ENCODE assay signal across 24 mouse cellular contexts in genomic region chr5:53185803-53186202, GRCm38 (mm10). TPM values are rescaled to one million over a fixed set of nuclear protein-coding genes. Genes with fewer than 3 reads are reported as not detected.
DNase-seq lines count a peak whose midpoint lies in the region; ATAC-seq and TF ChIP-seq lines count a peak whose summit lies in the region.
"Had no signal": no experiment of that assay in that cellular context is flagged by ENCODE, and none has a peak within 500 bp of the region (broad histone marks: within the 10 kb centered on the region; RNA-seq: fewer than 3 reads in every experiment).

No protein-coding gene starts in this region.

- H3K4me1 ChIP-seq in embryonic facial prominence, embryonic 15.5 days = no peaks in the 10 kb centered on the region
- H3K4me1 ChIP-seq in embryonic facial prominence, embryonic 10.5 days = no peaks in the 10 kb centered on the region
- peaks cover 15% of the 10 kb centered on the region; the same call in 1 of the 2 replicates for H3K4me1 ChIP-seq in forebrain, postnatal 0 days (ENCODE audit: insufficient read depth)
- no peaks in the 10 kb centered on the region for H3K4me1 ChIP-seq in midbrain, postnatal 0 days (ENCODE audit: insufficient read depth, low read length)
- H3K4me1 ChIP-seq: embryonic facial prominence, embryonic 12.5 days had no signal

- no peak overlapping the region for H3K4me2 ChIP-seq in embryonic facial prominence, embryonic 15.5 days (replicated peaks)
- H3K4me2 ChIP-seq in forebrain, postnatal 0 days (ENCODE audit: low read depth) = peak overlapping the region; percentile 35
- H3K4me2 ChIP-seq in midbrain, postnatal 0 days (ENCODE audit: low read depth, low read length, poor library complexity, severe bottlenecking) = peak overlapping the region; percentile 28; the same call in 1 of the 2 replicates
- H3K4me2 ChIP-seq: embryonic facial prominence, embryonic 12.5 days; heart, embryonic 15.5 days had no signal

- H3K27ac ChIP-seq in embryonic facial prominence, embryonic 15.5 days (replicated peaks) = no peak overlapping the region
- no peak overlapping the region for H3K27ac ChIP-seq in embryonic facial prominence, embryonic 10.5 days (replicated peaks)
- peak overlapping the region; percentile 28; the same call in 1 of the 2 replicates for H3K27ac ChIP-seq in left cerebral cortex, adult 2 months
- H3K27ac ChIP-seq in forebrain, postnatal 0 days (ENCODE audit: low read depth, low read length) = peak overlapping the region; percentile 3; the same call in 1 of the 2 replicates
- no peak overlapping the region for H3K27ac ChIP-seq in midbrain, postnatal 0 days (ENCODE audit: low read depth, low read length)
- H3K27ac ChIP-seq: embryonic facial prominence, embryonic 12.5 days; heart, embryonic 15.5 days; macrophage; stomach, postnatal 0 days had no signal

- 70% methylated on average over 11 of the region's 11 CpGs for WGBS in embryonic facial prominence, embryonic 15.5 days
- WGBS in embryonic facial prominence, embryonic 10.5 days = 65% methylated on average over 11 of the region's 11 CpGs
- WGBS in forebrain, postnatal 0 days = 13% methylated on average over 11 of the region's 11 CpGs
- 45% methylated on average over 11 of the region's 11 CpGs for WGBS in midbrain, postnatal 0 days

- H3K27me3 ChIP-seq in embryonic facial prominence, embryonic 15.5 days = no peaks in the 10 kb centered on the region
- no peaks in the 10 kb centered on the region for H3K27me3 ChIP-seq in embryonic facial prominence, embryonic 10.5 days (replicated peaks; ENCODE audit: low read depth, poor library complexity, severe bottlenecking)
- H3K27me3 ChIP-seq in forebrain, postnatal 0 days (ENCODE audit: insufficient read depth, low read length) = no peaks in the 10 kb centered on the region
- no peaks in the 10 kb centered on the region for H3K27me3 ChIP-seq in midbrain, postnatal 0 days (ENCODE audit: insufficient read depth, low read length)
- H3K27me3 ChIP-seq: embryonic facial prominence, embryonic 12.5 days; heart, embryonic 15.5 days had no signal

- H3K36me3 ChIP-seq in embryonic facial prominence, embryonic 15.5 days = no peaks in the 10 kb centered on the region
- H3K36me3 ChIP-seq in embryonic facial prominence, embryonic 10.5 days (replicated peaks) = no peaks in the 10 kb centered on the region
- H3K36me3 ChIP-seq in forebrain, postnatal 0 days (ENCODE audit: insufficient read depth) = 0 out of 2 replicates have a peak, but pooled peaks cover 3% of the 10 kb centered on the region
- no peaks in the 10 kb centered on the region for H3K36me3 ChIP-seq in midbrain, postnatal 0 days (ENCODE audit: insufficient read depth, low read length)
- H3K36me3 ChIP-seq: embryonic facial prominence, embryonic 12.5 days; heart, embryonic 15.5 days had no signal

- intact Hi-C loops in left cerebral cortex, adult 2 months (cut with DNase I) = no loop called here
- intact Hi-C loops in left cerebral cortex, postnatal 14 days (cut with DNase I) = no loop called here
- intact Hi-C loops in heart, postnatal 10 days (cut with DNase I) = no loop called here

- no peak for DNase-seq in embryonic facial prominence, embryonic 10.5 days (ENCODE audit: low spot score)
- DNase-seq in left cerebral cortex, adult 2 months (ENCODE audit: extremely low spot score in 1 of 2, low spot score in 2 of 2) = no peak
- DNase-seq in left cerebral cortex, postnatal 14 days (ENCODE audit: low spot score in 2 of 2) = no peak
- peak; percentile 58 for DNase-seq in forebrain, postnatal 0 days
- DNase-seq in midbrain, postnatal 0 days (ENCODE audit: low spot score) = no peak
- no peak for DNase-seq in heart, postnatal 10 days
- no peak for DNase-seq in adrenal gland, adult 8-10 months
- DNase-seq: adrenal gland, postnatal 36 days; cerebellum, adult 11-12 months; cerebellum, postnatal 10 days; gastrocnemius, adult 2 months; kidney, adult 9 months; kidney, postnatal 14 days; right cerebral cortex, postnatal 14 days; thymus, adult 2 months; thymus, postnatal 4 days had no signal

- no peak overlapping the region for H3K9ac ChIP-seq in embryonic facial prominence, embryonic 15.5 days
- H3K9ac ChIP-seq in forebrain, postnatal 0 days = peak overlapping the region; percentile 33
- H3K9ac ChIP-seq in midbrain, postnatal 0 days (replicated peaks; ENCODE audit: low read length, poor library complexity, severe bottlenecking) = no peak overlapping the region
- H3K9ac ChIP-seq: embryonic facial prominence, embryonic 12.5 days; heart, embryonic 15.5 days had no signal

- TF ChIP-seq CTCF in left cerebral cortex, adult 2 months (IDR thresholded peaks at IDR 0.05) = no peak
- TF ChIP-seq CTCF in forebrain, postnatal 0 days (IDR thresholded peaks at IDR 0.05; ENCODE audit: low read depth) = no peak
- no peak for TF ChIP-seq CTCF in midbrain, postnatal 0 days (IDR thresholded peaks at IDR 0.05)

- no peak overlapping the region for H3K4me3 ChIP-seq in embryonic facial prominence, embryonic 15.5 days (replicated peaks)
- no peak overlapping the region for H3K4me3 ChIP-seq in embryonic facial prominence, embryonic 10.5 days
- no peak overlapping the region for H3K4me3 ChIP-seq in left cerebral cortex, adult 2 months
- peak overlapping the region; percentile 12; the same call in 1 of the 2 replicates for H3K4me3 ChIP-seq in forebrain, postnatal 0 days (ENCODE audit: low read depth, low read length)
- no peak overlapping the region for H3K4me3 ChIP-seq in midbrain, postnatal 0 days (ENCODE audit: low read depth, low read length)
- H3K4me3 ChIP-seq: embryonic facial prominence, embryonic 12.5 days; erythroblast, embryonic 14.5 days; gastrocnemius, adult 2 months; heart, embryonic 15.5 days had no signal

- ATAC-seq in embryonic facial prominence, embryonic 15.5 days (ENCODE audit: insufficient number of reproducible peaks, low FRiP score, low TSS enrichment, low read depth) = peak; percentile 65; the same call in 1 of the 2 replicates
- ATAC-seq in forebrain, postnatal 0 days = peak; percentile 33; the same call in 1 of the 2 replicates
- ATAC-seq in midbrain, postnatal 0 days (ENCODE audit: low FRiP score) = no peak
- ATAC-seq: intestine, embryonic 16.5 days; lung, postnatal 0 days had no signal

- H3K9me3 ChIP-seq in embryonic facial prominence, embryonic 15.5 days (replicated peaks) = no peaks in the 10 kb centered on the region
- no peaks in the 10 kb centered on the region for H3K9me3 ChIP-seq in embryonic facial prominence, embryonic 10.5 days
- no peaks in the 10 kb centered on the region for H3K9me3 ChIP-seq in forebrain, postnatal 0 days (ENCODE audit: low read length)
- H3K9me3 ChIP-seq in midbrain, postnatal 0 days (ENCODE audit: low read length) = no peaks in the 10 kb centered on the region
- H3K9me3 ChIP-seq: embryonic facial prominence, embryonic 12.5 days; heart, embryonic 15.5 days had no signal

RNA-seq across cellular contexts. Expression of gene Sel1l3, which starts 27.9 kb away (rescaled TPM):
- 4.0 TPM in 2 replicates for polyA plus RNA-seq in embryonic facial prominence, embryonic 15.5 days (2015; fragmentation: Nextera tagmentation; extraction: Ambion mirVana)
- 1.5 and 1.6 TPM in 2 replicates for polyA plus RNA-seq in embryonic facial prominence, embryonic 10.5 days (2016; fragmentation: Nextera tagmentation; extraction: Ambion mirVana)
- 10 to 100 TPM; 66.6 to 70.5 TPM for total RNA-seq in left cerebral cortex, adult 2 months (2021)
- 10 to 100 TPM; 78.7 to 95.4 TPM for total RNA-seq in left cerebral cortex, postnatal 14 days (2021)
- 28.7 and 28.8 TPM in 2 replicates for total RNA-seq in forebrain, postnatal 0 days (2014; rRNA removed)
- polyA plus RNA-seq in forebrain, postnatal 0 days (2015; fragmentation: Nextera tagmentation; extraction: Ambion mirVana) = 5.7 and 6.2 TPM in 2 replicates
- 19.0 and 22.2 TPM in 2 replicates for total RNA-seq in midbrain, postnatal 0 days (2014; rRNA removed)
- polyA plus RNA-seq in midbrain, postnatal 0 days (2015; fragmentation: Nextera tagmentation; extraction: Ambion mirVana) = 4.7 TPM in 2 replicates
- total RNA-seq in heart, postnatal 10 days (2021) = under 1 TPM; 0.55 to 0.57 TPM
- total RNA-seq in adrenal gland, adult 8-10 months (2022) = 1 to 10 TPM; 1.5 to 3.9 (median 2.1) TPM
- polyA plus RNA-seq: erythroblast, embryonic 14.5 days had no signal

Comparison
In these comparisons a context has a peak if more than half of its experiments do, and no peak if none do; other contexts are left out.
1. H3K27ac ChIP-seq: peak in left cerebral cortex, adult 2 months (single experiment) and forebrain, postnatal 0 days (single experiment); none in embryonic facial prominence, embryonic 15.5 days (single experiment), embryonic facial prominence, embryonic 10.5 days (single experiment) and midbrain, postnatal 0 days (single experiment).